Mouse (Mus musculus) liver, embryonic 14.5 days (tissue): ENCODE data around the gene Tsn. TPM values are rescaled to one million over a fixed set of nuclear protein-coding genes. Genes with fewer than 3 reads are reported as not detected.

ENCODE experiments used
- ATAC-seq: fragments of 200-750 bp; cut with Nextera tagmentation; 2 replicates; pipeline ENCODE4 v1.8.0; 2017; ENCODE audit warnings: moderate number of reproducible peaks, mild to moderate bottlenecking, moderate library complexity; ENCODE audit not compliant: insufficient read depth
- DNase-seq, 3 experiments: peaks; one replicate each; pipeline ENCODE4 v3.0.0-alpha.2; 2012 to 2013; ENCODE audit warnings: low read depth in 3 of 3, low spot score in 3 of 3
- H3K27ac ChIP-seq: fragments of 300-500 bp; sonication (generic); 2 replicates; pipeline ENCODE4 v1.5.1; 2014; ENCODE audit warnings: moderate library complexity, mild to moderate bottlenecking, control low read depth, inconsistent platforms
- H3K27me3 ChIP-seq: fragments of 300-500 bp; sonication (generic); 2 replicates; pipeline ENCODE4 v1.6.1; 2014; ENCODE audit warnings: mild to moderate bottlenecking, low read length, moderate library complexity; ENCODE audit not compliant: control insufficient read depth, insufficient read depth
- H3K36me3 ChIP-seq: fragments of 300-500 bp; sonication (generic); replicated peaks from 2 replicates; pipeline ENCODE4 v1.6.1; 2014; ENCODE audit warnings: low read depth; ENCODE audit not compliant: control insufficient read depth, insufficient read depth
- H3K4me1 ChIP-seq, 2 experiments: fragments of 200-500 bp in 1 of 2; fragments of 300-500 bp in 1 of 2; sonication (generic) in 1 of 2; replicated peaks; 2 replicates each; pipeline ENCODE4 v1.6.1; 2012 to 2014; ENCODE audit warnings: antibody characterized with exemption in 1 of 2, inconsistent platforms in 1 of 2, low read length in 1 of 2; ENCODE audit not compliant: control insufficient read depth in 2 of 2, insufficient read depth in 2 of 2
- H3K4me2 ChIP-seq: fragments of 300-500 bp; sonication (generic); 2 replicates; pipeline ENCODE4 v1.6.1; 2014; ENCODE audit warnings: low read depth, mild to moderate bottlenecking, control low read depth, moderate library complexity
- H3K4me3 ChIP-seq, 2 experiments: fragments of 200-500 bp in 1 of 2; fragments of 300-500 bp in 1 of 2; sonication (generic) in 1 of 2; 2 replicates each; pipeline ENCODE4 v1.5.1; 2012 to 2014; ENCODE audit warnings: low read depth in 2 of 2, low read length in 2 of 2, mild to moderate bottlenecking in 2 of 2, control low read depth in 1 of 2, inconsistent platforms in 1 of 2, moderate library complexity in 1 of 2; ENCODE audit not compliant: insufficient read depth in 1 of 2
- H3K9ac ChIP-seq: fragments of 300-500 bp; sonication (generic); replicated peaks from 2 replicates; pipeline ENCODE4 v1.6.1; 2014; ENCODE audit warnings: mild to moderate bottlenecking, control low read depth, moderate library complexity
- H3K9me3 ChIP-seq: fragments of 300-500 bp; sonication (generic); 2 replicates; pipeline ENCODE4 v1.6.1; 2016; ENCODE audit warnings: low read length, mixed read lengths; ENCODE audit not compliant: control insufficient read depth
- CTCF ChIP-seq: IDR thresholded peaks from 2 replicates; pipeline ENCODE4 v1.5.1; 2016; ENCODE audit warnings: antibody characterized with exemption, low read depth, control low read depth
- EP300 ChIP-seq: IDR thresholded peaks from 2 replicates; pipeline ENCODE4 v1.6.1; 2016; ENCODE audit warnings: antibody characterized with exemption, low read depth
- WGBS: fragments of 180-500 bp; shearing (Covaris S2); extraction: QIAGEN DNeasy Blood & Tissue Kit; methylation state at CpG from one replicate; pipeline ENCODE4 v1.1.7; 2014; ENCODE audit not compliant: insufficient replicate concordance; 5-methylcytosine and 5-hydroxymethylcytosine counted together
- polyA plus RNA-seq, 2 experiments: library from polyadenylated mRNA; depleted of rRNA in 1 of 2; stranded (reverse) in 1 of 2; unstranded in 1 of 2; fragments of >200 nt; fragmentation: Nextera tagmentation in 1 of 2; extraction: Ambion mirVana in 1 of 2; gene quantifications; 2 replicates each; pipeline versions ENCODE4 v1.2.1 to v1.2.3; 2012 to 2014

The Tsn gene
- polyA plus RNA-seq (2012; rRNA removed) (14.9 and 35.0 TPM in 2 replicates), polyA plus RNA-seq (2014; fragmentation: Nextera tagmentation; extraction: Ambion mirVana) (144 and 152 TPM in 2 replicates)

GRCm38 (mm10) chr1:118311622-118312326, at the start of gene Tsn:
Gene Tsn (minus strand): TSS chr1:118311739.
- Histone ChIP-seq H3K4me3 (peak within 1 kb of the TSS; percentile 86 to 98), H3K27me3 (no peaks in the 10 kb centered on the region; the same call in 1 of the 2 replicates), H3K4me2 (peak within 1 kb of the TSS; percentile 89), H3K4me1 (peaks cover 10 to 11% of the 10 kb centered on the region in 2 experiments), H3K27ac (peak within 1 kb of the TSS; percentile 78), H3K9me3 (no peaks in the 10 kb centered on the region), H3K36me3 (peaks cover 7% of the 10 kb centered on the region), H3K9ac (peak within 1 kb of the TSS; percentile 97)
- ATAC-seq: peak; percentile 5; the same call in 1 of the 2 replicates
- TF ChIP-seq CTCF (no peak), EP300 (no peak)
- WGBS: 35% methylated on average over 12 of the region's 12 CpGs
- no peak for DNase-seq

GRCm38 (mm10) chr1:118359071-118359761, 47.7 kb upstream of the Tsn start:
- Histone ChIP-seq H3K36me3 (no peaks in the 10 kb centered on the region), H3K4me3 (no peak overlapping the region), H3K4me1 (no peaks in the 10 kb centered on the region), H3K9me3 (no peaks in the 10 kb centered on the region), H3K9ac (no peak overlapping the region), H3K27me3 (no peaks in the 10 kb centered on the region), H3K27ac (no peak overlapping the region), H3K4me2 (no peak overlapping the region)
- ATAC-seq: no peak
- 47% methylated on average over 6 of the region's 6 CpGs for whole genome bisulfite sequencing
- TF ChIP-seq CTCF: no peak
- no peak for DNase-seq

- Histone ChIP-seq H3K36me3 (no peaks in the 10 kb centered on the region), H3K4me2 (no peak overlapping the region), H3K27ac (no peak overlapping the region), H3K27me3 (no peaks in the 10 kb centered on the region), H3K4me3 (no peak overlapping the region), H3K4me1 (no peaks in the 10 kb centered on the region), H3K9ac (no peak overlapping the region), H3K9me3 (no peaks in the 10 kb centered on the region)
- WGBS: 55% methylated on average over 3 of the region's 3 CpGs
- DNase-seq (no peak), ATAC-seq (no peak)
- no peak for TF ChIP-seq EP300
- no peak for TF ChIP-seq CTCF
These were observed 38.4 kb upstream of the Tsn start for GRCm38 (mm10) chr1:118349922-118350321.

- no peak for ATAC-seq
- Histone ChIP-seq H3K9me3 (no peaks in the 10 kb centered on the region), H3K4me1 (0 out of 4 replicates have a peak, but pooled peaks cover 0 to 3% of the 10 kb centered on the region in 2 experiments), H3K36me3 (no peaks in the 10 kb centered on the region), H3K27me3 (no peaks in the 10 kb centered on the region), H3K9ac (no peak overlapping the region), H3K27ac (no peak overlapping the region), H3K4me3 (no peak overlapping the region), H3K4me2 (no peak overlapping the region)
- TF ChIP-seq CTCF (no peak), EP300 (no peak)
- WGBS: 38% methylated on average over 6 of the region's 6 CpGs
- no peak for DNase-seq
These were observed 32.3 kb upstream of the Tsn start for GRCm38 (mm10) chr1:118343649-118344435.
